Mouse (Mus musculus) hematopoietic multipotent progenitor cell, adult 10-12 weeks (in vitro differentiated cells): Measurements from ENCODE around the gene Gprasp1. TPM values are rescaled to one million over a fixed set of nuclear protein-coding genes. Genes with fewer than 3 reads are reported as not detected.

ENCODE experiments used
- polyA plus RNA-seq: library from polyadenylated mRNA; stranded (reverse); fragments of >175 nt; gene quantifications from 2 replicates; pipeline ENCODE4 v1.2.3, GENCODE M21; 2012; ENCODE audit warnings: low replicate concordance

Gprasp1 gene
- polyA plus RNA-seq, result 1.2 and 26.4 TPM in 2 replicates

GRCm38 (mm10) chrX:135742304-135743055 is at the start of gene Gprasp1, which contains the start of gene Armcx5:
Gene Gprasp1, plus strand, starts transcription at chrX:135742733.
Gene Armcx5, plus strand, starts transcription at chrX:135742733.

GRCm38 (mm10) chrX:135693633-135694032 is 48.9 kb upstream of the Gprasp1 start, which contains the start of gene Tcp11x2:
Gene Tcp11x2, minus strand, starts transcription at chrX:135693790.

GRCm38 (mm10) chrX:135725161-135725560 is 17.4 kb upstream of the Gprasp1 start, which contains the start of gene Tmsb15a:
Gene Tmsb15a, minus strand, starts transcription at chrX:135725261.

GRCm38 (mm10) chrX:135797212-135797644 is 54.7 kb downstream of the Gprasp1 start, which contains the start of gene Bhlhb9:
Gene Bhlhb9, plus strand, starts transcription at chrX:135797594.

GRCm38 (mm10) chrX:135838521-135839360 is 96.2 kb downstream of the Gprasp1 start, which contains the start of gene Gprasp2:
Gene Gprasp2, plus strand, starts transcription at chrX:135839034.

Other genes starting within 250 kb of the Gprasp1 start
- not detected in 2 replicates for gene AV320801, start 248.1 kb upstream of the Gprasp1 start, polyA plus RNA-seq
- not detected in 2 replicates for gene Nxf7, start 144.0 kb upstream of the Gprasp1 start, polyA plus RNA-seq
- not detected in 2 replicates for gene Prame, start 115.0 kb upstream of the Gprasp1 start, polyA plus RNA-seq
- not detected in 2 replicates for gene Tcp11x2, start 48.9 kb upstream of the Gprasp1 start, polyA plus RNA-seq
- gene Tmsb15a, start 17.5 kb upstream of the Gprasp1 start, polyA plus RNA-seq, result not detected in 2 replicates
- gene Armcx5, start within 50 bp of the Gprasp1 start, polyA plus RNA-seq, result 0.63 and 2.4 TPM in 2 replicates
- gene Bhlhb9, start 54.9 kb downstream of the Gprasp1 start, polyA plus RNA-seq, result 5.7 and 6.7 TPM in 2 replicates
- gene Gprasp2, start 96.3 kb downstream of the Gprasp1 start, polyA plus RNA-seq, result 0.99 and 2.6 TPM in 2 replicates